Mouse (Mus musculus) kidney, adult 2 months (tissue): ENCODE data around the gene Nhp2.

Experiments used
- CTCF ChIP-seq: fragments of 200-500 bp; conservative IDR thresholded peaks from 2 replicates; pipeline ENCODE4 v1.5.1; 2011; ENCODE audit warnings: low read depth, mild to moderate bottlenecking, control low read depth, low read length, moderate library complexity, mixed read lengths; ENCODE audit not compliant: insufficient read depth, insufficient read length
- POLR2A ChIP-seq: fragments of 200-500 bp; IDR thresholded peaks from one replicate; pipeline ENCODE4 v1.6.1; 2011; ENCODE audit warnings: low read depth, low read length, control low read depth

DNA sequence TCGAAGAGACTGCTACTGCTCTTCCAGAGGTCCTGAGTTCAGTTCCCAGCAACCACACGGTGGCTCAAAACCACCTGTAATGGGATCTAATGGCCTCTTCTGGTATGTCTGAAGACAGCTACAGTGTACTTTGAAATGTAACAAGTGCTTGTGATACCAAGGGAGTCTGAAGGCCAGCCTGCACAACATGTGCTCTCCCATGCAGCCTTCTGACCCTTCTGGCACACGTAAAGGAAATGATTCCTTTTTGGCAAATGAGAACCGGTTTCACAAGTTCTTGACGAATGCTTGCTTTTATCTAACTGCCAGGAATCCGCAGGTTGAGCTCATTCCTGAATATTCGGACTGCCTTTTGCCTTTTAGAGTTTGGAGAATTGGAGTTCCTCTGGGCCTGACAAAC, 4.4 kb upstream of the Nhp2 start:
- TF ChIP-seq POLR2A (no peak), CTCF (no peak)
